In the genomic region with DNA sequence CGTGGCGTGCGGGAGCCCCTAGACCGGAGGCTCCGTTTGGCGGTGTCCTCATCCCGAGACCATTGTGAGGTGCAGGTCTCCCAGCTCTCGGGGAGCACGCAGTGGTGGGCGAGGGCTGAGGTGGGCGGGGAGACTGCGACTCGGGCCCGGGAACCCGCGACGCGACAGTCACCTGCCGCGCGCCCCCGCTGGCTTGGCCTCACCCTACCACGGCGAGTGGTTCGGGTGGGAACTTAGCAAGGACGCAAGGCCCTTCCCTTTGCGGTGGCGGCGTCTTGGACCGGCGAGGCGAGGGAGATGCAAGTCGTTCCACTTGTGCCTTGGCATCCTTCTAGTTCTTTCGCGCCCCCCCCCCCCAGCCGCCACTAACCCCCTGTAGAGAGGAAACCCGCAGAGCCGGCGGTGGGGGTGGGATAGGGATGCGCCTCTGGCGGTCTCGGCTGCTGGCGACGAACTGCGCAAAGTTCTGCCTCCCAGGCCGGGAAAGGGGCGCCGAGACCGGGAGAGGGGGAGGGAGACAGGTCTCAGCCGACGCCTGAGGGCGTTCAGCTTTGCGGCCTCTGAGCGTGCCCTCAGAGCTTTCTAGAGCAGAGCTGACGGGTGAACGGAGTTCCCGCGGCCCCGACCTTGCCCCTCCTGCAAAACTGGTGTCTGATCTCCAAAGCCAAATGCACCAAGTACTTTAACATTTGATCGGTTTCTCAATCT, we compare ENCODE assay signal across 8 mouse cellular contexts. TPM values are rescaled to one million over a fixed set of nuclear protein-coding genes. Genes with fewer than 3 reads are reported as not detected.
A peak's percentile ranks its signal among the peaks of the same experiment; 100 is the strongest.
DNase-seq lines count a peak whose midpoint lies in the region; ATAC-seq and TF ChIP-seq lines count a peak whose summit lies in the region.

No protein-coding gene starts in this region.

- TF ChIP-seq CTCF in olfactory bulb, adult 2 months (IDR thresholded peaks at IDR 0.05; ENCODE audit: insufficient read depth, low read depth, low read length), result no peak

- under 1% methylated on average over 26 of the region's 60 CpGs for WGBS in embryonic facial prominence, embryonic 14.5 days
- under 1% methylated on average over 54 of the region's 60 CpGs for WGBS in heart, embryonic 15.5 days
- WGBS in lung, embryonic 15.5 days, result under 1% methylated on average over 55 of the region's 60 CpGs
- WGBS in olfactory bulb, adult 2 months, result under 1% methylated on average over 60 of the region's 60 CpGs

- peak overlapping the region; percentile 82 for H3K4me3 ChIP-seq in embryonic facial prominence, embryonic 14.5 days (ENCODE audit: low read depth, low read length)
- H3K4me3 ChIP-seq in heart, embryonic 15.5 days, result peak overlapping the region; percentile 73
- H3K4me3 ChIP-seq in lung, embryonic 15.5 days, result peak overlapping the region; percentile 93
- peak overlapping the region; percentile 94 for H3K4me3 ChIP-seq in olfactory bulb, adult 2 months (ENCODE audit: insufficient read depth, low read depth, low read length)

- no peaks in the 10 kb centered on the region for H3K9me3 ChIP-seq in embryonic facial prominence, embryonic 14.5 days (ENCODE audit: control insufficient read depth, low read length)
- H3K9me3 ChIP-seq in heart, embryonic 15.5 days (replicated peaks), result no peaks in the 10 kb centered on the region
- no peaks in the 10 kb centered on the region for H3K9me3 ChIP-seq in lung, embryonic 15.5 days

- H3K4me1 ChIP-seq in embryonic facial prominence, embryonic 14.5 days (ENCODE audit: control insufficient read depth, insufficient read depth, low read length), result peaks cover 12% of the 10 kb centered on the region
- H3K4me1 ChIP-seq in heart, embryonic 15.5 days (replicated peaks), result peaks cover 18% of the 10 kb centered on the region
- peaks cover 14% of the 10 kb centered on the region for H3K4me1 ChIP-seq in lung, embryonic 15.5 days
- no peaks in the 10 kb centered on the region for H3K4me1 ChIP-seq in olfactory bulb, adult 2 months (ENCODE audit: control insufficient read depth, insufficient read depth, low read length)

- peak; percentile 0; the same call in 1 of the 2 replicates for ATAC-seq in embryonic facial prominence, embryonic 14.5 days (ENCODE audit: low read depth)
- ATAC-seq in heart, embryonic 15.5 days (replicated peaks; ENCODE audit: insufficient number of reproducible peaks, insufficient read depth, low FRiP score, low read depth), result peak; percentile 20
- ATAC-seq in lung, embryonic 15.5 days (ENCODE audit: borderline replicate concordance, extremely low read depth, low FRiP score, low TSS enrichment), result peak; percentile 0; the same call in 1 of the 2 replicates

- 0 out of 2 replicates have a peak, but pooled peaks have one; percentile 14 for TF ChIP-seq POLR2A in olfactory bulb, adult 2 months (IDR thresholded peaks at IDR 0.05; ENCODE audit: insufficient read depth, low read depth, low read length)

- H3K36me3 ChIP-seq in embryonic facial prominence, embryonic 14.5 days (ENCODE audit: control insufficient read depth, insufficient read depth, low read length), result no peaks in the 10 kb centered on the region
- H3K36me3 ChIP-seq in heart, embryonic 15.5 days, result no peaks in the 10 kb centered on the region
- H3K36me3 ChIP-seq in lung, embryonic 15.5 days, result no peaks in the 10 kb centered on the region

- peak; percentile 45 to 51 for DNase-seq in CD8-positive naive resting alpha-beta T cell, adult 2 months (ENCODE audit: low read depth in 2 of 2, low spot score in 2 of 2)
- DNase-seq in adrenal gland, postnatal 10 days, result peak; percentile 62
- peak; percentile 62 for DNase-seq in embryonic facial prominence, embryonic 14.5 days (ENCODE audit: low spot score)
- DNase-seq in kidney, postnatal 36 days, result peak; percentile 20 to 56
- DNase-seq in thymus, adult 18-20 months, result peak; percentile 68 to 74

- peak overlapping the region; percentile 74 for H3K9ac ChIP-seq in embryonic facial prominence, embryonic 14.5 days (ENCODE audit: low read depth, low read length)
- peak overlapping the region; percentile 84 for H3K9ac ChIP-seq in heart, embryonic 15.5 days
- peak overlapping the region; percentile 77 for H3K9ac ChIP-seq in lung, embryonic 15.5 days

- peak overlapping the region; percentile 65 for H3K4me2 ChIP-seq in embryonic facial prominence, embryonic 14.5 days (ENCODE audit: low read depth, low read length)
- peak overlapping the region; percentile 83 for H3K4me2 ChIP-seq in heart, embryonic 15.5 days
- peak overlapping the region; percentile 84 for H3K4me2 ChIP-seq in lung, embryonic 15.5 days

- peak overlapping the region; percentile 85 for H3K27ac ChIP-seq in embryonic facial prominence, embryonic 14.5 days (replicated peaks; ENCODE audit: low read depth, low read length)
- peak overlapping the region; percentile 89 for H3K27ac ChIP-seq in heart, embryonic 15.5 days
- H3K27ac ChIP-seq in lung, embryonic 15.5 days, result peak overlapping the region; percentile 85
- peak overlapping the region; percentile 84 for H3K27ac ChIP-seq in olfactory bulb, adult 2 months (ENCODE audit: insufficient read depth, low read depth, low read length)

- no peaks in the 10 kb centered on the region for H3K27me3 ChIP-seq in embryonic facial prominence, embryonic 14.5 days (replicated peaks; ENCODE audit: control insufficient read depth, insufficient read depth, low read length)
- H3K27me3 ChIP-seq in heart, embryonic 15.5 days, result no peaks in the 10 kb centered on the region
- H3K27me3 ChIP-seq in lung, embryonic 15.5 days, result no peaks in the 10 kb centered on the region

RNA-seq across cellular contexts. Expression of gene Nmt2, which starts 0.6 kb away (rescaled TPM):
- total RNA-seq in adrenal gland, postnatal 10 days (2021), result 10 to 100 TPM; 49.0 to 55.3 TPM
- polyA plus RNA-seq in embryonic facial prominence, embryonic 14.5 days (2014; fragmentation: Nextera tagmentation; extraction: Ambion mirVana), result 34.2 and 37.3 TPM in 2 replicates
- 26.4 and 30.6 TPM in 2 replicates for polyA plus RNA-seq in heart, embryonic 15.5 days (2015; fragmentation: Nextera tagmentation; extraction: Ambion mirVana)
- 37.9 and 42.1 TPM in 2 replicates for polyA plus RNA-seq in lung, embryonic 15.5 days (2015; fragmentation: Nextera tagmentation; extraction: Ambion mirVana)
- polyA plus RNA-seq in olfactory bulb, adult 2 months (2012; ENCODE audit: insufficient read depth, insufficient read length, low replicate concordance, missing spikeins), result not detected in 2 replicates

RNA-seq across cellular contexts. Expression of gene Rpp38, which starts 47.8 kb away (rescaled TPM):
- total RNA-seq in adrenal gland, postnatal 10 days (2021), result 10 to 100 TPM in 1 of 2 experiments, 1 to 10 TPM in 1; 9.6 to 16.8 TPM
- polyA plus RNA-seq in embryonic facial prominence, embryonic 14.5 days (2014; fragmentation: Nextera tagmentation; extraction: Ambion mirVana), result 20.9 and 21.9 TPM in 2 replicates
- 10.6 and 11.5 TPM in 2 replicates for polyA plus RNA-seq in heart, embryonic 15.5 days (2015; fragmentation: Nextera tagmentation; extraction: Ambion mirVana)
- polyA plus RNA-seq in lung, embryonic 15.5 days (2015; fragmentation: Nextera tagmentation; extraction: Ambion mirVana), result 18.3 and 19.6 TPM in 2 replicates
- not detected in 2 replicates for polyA plus RNA-seq in olfactory bulb, adult 2 months (2012; ENCODE audit: insufficient read depth, insufficient read length, low replicate concordance, missing spikeins)

RNA-seq across cellular contexts. Expression of gene Acbd7, which starts 51.3 kb away (rescaled TPM):
- total RNA-seq in adrenal gland, postnatal 10 days (2021), result under 1 TPM in 1 of 2 experiments, not detected in 1; 0.64 TPM
- polyA plus RNA-seq in embryonic facial prominence, embryonic 14.5 days (2014; fragmentation: Nextera tagmentation; extraction: Ambion mirVana), result 3.2 and 3.9 TPM in 2 replicates
- polyA plus RNA-seq in heart, embryonic 15.5 days (2015; fragmentation: Nextera tagmentation; extraction: Ambion mirVana), result 0.34 and 0.38 TPM in 2 replicates
- 1.1 and 2.0 TPM in 2 replicates for polyA plus RNA-seq in lung, embryonic 15.5 days (2015; fragmentation: Nextera tagmentation; extraction: Ambion mirVana)
- polyA plus RNA-seq in olfactory bulb, adult 2 months (2012; ENCODE audit: insufficient read depth, insufficient read length, low replicate concordance, missing spikeins), result not detected in 2 replicates

Comparison
In these comparisons a context has a peak if more than half of its experiments do, and no peak if none do; other contexts are left out.
1. Peak in every context shown above with its lines: DNase-seq, ATAC-seq, H3K4me3 ChIP-seq and H3K27ac ChIP-seq.
2. RNA of gene Rpp38, which starts 47.8 kb away (polyA plus RNA-seq): 20.9 to 21.9 TPM in embryonic facial prominence, embryonic 14.5 days, 18.3 to 19.6 TPM in lung, embryonic 15.5 days and 10.6 to 11.5 TPM in heart, embryonic 15.5 days; not detected in olfactory bulb, adult 2 months; every median in the first group is over 10 times any median in the second.